Mouse (Mus musculus): Measurements from ENCODE around the gene Akr1b3.

- peak; percentile 72 for TF ChIP-seq CTCF (IDR thresholded peaks at IDR 0.05)
- no peak for TF ChIP-seq EP300 (IDR thresholded peaks at IDR 0.05)
Measured at GRCm38 (mm10) chr6:34316854-34317771, at the start of gene Akr1b3.

Data from lung, postnatal 0 days (tissue).